Mouse (Mus musculus): ENCODE results near the gene Tmbim1. TPM values are rescaled to one million over a fixed set of nuclear protein-coding genes. Genes with fewer than 3 reads are reported as not detected.
A peak's percentile ranks its signal among the peaks of the same experiment; 100 is the strongest.
"Not testable (repeated sequence)": the region's sequence is repeated elsewhere in the genome, so short reads cannot be mapped to it uniquely, and the experiment has no call there.

Gene Tmbim1
- polyA plus RNA-seq, 1 experiment from 2014 or later: 105 TPM

DNA sequence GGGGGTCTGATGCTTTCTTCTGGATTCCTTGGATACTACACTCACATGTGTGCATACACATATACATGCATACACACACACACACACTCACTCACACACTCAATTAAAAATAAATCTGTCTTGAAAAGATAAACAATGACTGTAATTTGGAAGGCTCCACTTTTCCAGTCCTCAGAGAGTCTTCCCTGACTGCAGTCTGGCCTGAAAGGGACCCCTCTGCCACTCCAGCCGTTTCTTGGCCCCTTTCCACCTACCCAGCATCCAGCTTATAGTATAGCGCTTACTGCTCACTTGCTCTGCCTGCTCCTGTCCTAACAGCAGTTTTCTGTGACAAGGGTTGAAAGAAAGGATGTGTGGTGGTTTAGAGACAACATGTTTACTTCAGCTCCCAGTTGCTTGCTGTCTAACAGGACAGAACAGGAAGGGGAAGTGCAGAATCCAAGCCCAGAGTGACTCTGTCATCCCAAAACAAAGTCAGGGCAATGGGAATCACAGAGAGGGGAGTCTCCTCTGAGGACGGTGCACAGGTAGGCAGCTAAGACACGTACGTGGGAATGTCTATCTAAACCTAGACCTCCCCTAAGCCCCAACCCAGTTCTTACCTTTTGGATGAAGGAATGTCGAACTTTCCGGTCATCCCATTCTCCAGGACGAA lies 12.0 kb downstream of the Tmbim1 start:
- Histone ChIP-seq H3K36me3 (ENCODE audit: control insufficient read depth, insufficient read depth, low read length) (peaks cover 14% of the 10 kb centered on the region), H3K4me3 (replicated peaks; ENCODE audit: low read length) (no peak overlapping the region), H3K9me3 (replicated peaks; ENCODE audit: control insufficient read depth, low read length) (no peaks in the 10 kb centered on the region), H3K27me3 (ENCODE audit: control insufficient read depth, insufficient read depth, low read length) (no peaks in the 10 kb centered on the region), H3K9ac (ENCODE audit: low read length) (no peak overlapping the region), H3K4me2 (ENCODE audit: low read depth, low read length) (no peak overlapping the region), H3K27ac (ENCODE audit: low read length) (peak overlapping the region; percentile 46), H3K4me1 (ENCODE audit: control insufficient read depth, insufficient read depth, low read length) (peaks cover 66% of the 10 kb centered on the region)
- no peak for ATAC-seq (ENCODE audit: insufficient read depth, low FRiP score)
- 77% methylated on average over 8 of the region's 8 CpGs for WGBS

- H3K4me3 ChIP-seq (replicated peaks; ENCODE audit: low read length): no peak overlapping the region
- no peak overlapping the region for H3K27ac ChIP-seq (ENCODE audit: low read length)
- peaks cover 59% of the 10 kb centered on the region for H3K4me1 ChIP-seq (ENCODE audit: control insufficient read depth, insufficient read depth, low read length)
- H3K36me3 ChIP-seq (ENCODE audit: control insufficient read depth, insufficient read depth, low read length): peaks cover 14% of the 10 kb centered on the region
- no peak overlapping the region for H3K9ac ChIP-seq (ENCODE audit: low read length)
- ATAC-seq (ENCODE audit: insufficient read depth, low FRiP score): no peak
- 88% methylated on average over 11 of the region's 11 CpGs for WGBS
- no peaks in the 10 kb centered on the region for H3K27me3 ChIP-seq (ENCODE audit: control insufficient read depth, insufficient read depth, low read length)
- no peak overlapping the region for H3K4me2 ChIP-seq (ENCODE audit: low read depth, low read length)
- H3K9me3 ChIP-seq (replicated peaks; ENCODE audit: control insufficient read depth, low read length): no peaks in the 10 kb centered on the region
Observed at GRCm38 (mm10) chr1:74292331-74293020, 12.9 kb downstream of the Tmbim1 start.

GRCm38 (mm10) chr1:74290141-74290540 lies 15.3 kb downstream of the Tmbim1 start:
- H3K36me3 ChIP-seq (ENCODE audit: control insufficient read depth, insufficient read depth, low read length): peaks cover 14% of the 10 kb centered on the region
- 71% methylated on average over 5 of the region's 5 CpGs for WGBS

GRCm38 (mm10) chr1:74289740-74290139 lies 15.7 kb downstream of the Tmbim1 start:
- 74% methylated on average over 2 of the region's 2 CpGs for WGBS
- Histone ChIP-seq H3K27ac (ENCODE audit: low read length) (peak overlapping the region; percentile 48; the same call in 1 of the 2 replicates), H3K9me3 (replicated peaks; ENCODE audit: control insufficient read depth, low read length) (no peaks in the 10 kb centered on the region), H3K4me1 (ENCODE audit: control insufficient read depth, insufficient read depth, low read length) (peaks cover 47% of the 10 kb centered on the region), H3K9ac (ENCODE audit: low read length) (no peak overlapping the region), H3K36me3 (ENCODE audit: control insufficient read depth, insufficient read depth, low read length) (peaks cover 14% of the 10 kb centered on the region), H3K27me3 (ENCODE audit: control insufficient read depth, insufficient read depth, low read length) (no peaks in the 10 kb centered on the region), H3K4me3 (replicated peaks; ENCODE audit: low read length) (no peak overlapping the region), H3K4me2 (ENCODE audit: low read depth, low read length) (no peak overlapping the region)
- no peak for ATAC-seq (ENCODE audit: insufficient read depth, low FRiP score)

More at GRCm38 (mm10) chr1:74290141-74290540, 15.3 kb downstream of the Tmbim1 start:
- Histone ChIP-seq H3K4me2 (ENCODE audit: low read depth, low read length) (no peak overlapping the region), H3K4me1 (ENCODE audit: control insufficient read depth, insufficient read depth, low read length) (peaks cover 51% of the 10 kb centered on the region), H3K27ac (ENCODE audit: low read length) (0 out of 2 replicates have a peak overlapping the region, but pooled peaks have one; percentile 38), H3K9me3 (replicated peaks; ENCODE audit: control insufficient read depth, low read length) (no peaks in the 10 kb centered on the region), H3K27me3 (ENCODE audit: control insufficient read depth, insufficient read depth, low read length) (no peaks in the 10 kb centered on the region), H3K4me3 (replicated peaks; ENCODE audit: low read length) (no peak overlapping the region), H3K9ac (ENCODE audit: low read length) (no peak overlapping the region)
- ATAC-seq (ENCODE audit: insufficient read depth, low FRiP score): peak; percentile 22; the same call in 1 of the 2 replicates

GRCm38 (mm10) chr1:74289248-74289647 lies 16.2 kb downstream of the Tmbim1 start:
- Histone ChIP-seq H3K4me1 (ENCODE audit: control insufficient read depth, insufficient read depth, low read length) (peaks cover 43% of the 10 kb centered on the region), H3K9ac (ENCODE audit: low read length) (no peak overlapping the region), H3K4me2 (ENCODE audit: low read depth, low read length) (no peak overlapping the region), H3K27ac (ENCODE audit: low read length) (peak overlapping the region; percentile 48; the same call in 1 of the 2 replicates), H3K9me3 (replicated peaks; ENCODE audit: control insufficient read depth, low read length) (no peaks in the 10 kb centered on the region), H3K4me3 (replicated peaks; ENCODE audit: low read length) (no peak overlapping the region), H3K36me3 (ENCODE audit: control insufficient read depth, insufficient read depth, low read length) (peaks cover 14% of the 10 kb centered on the region), H3K27me3 (ENCODE audit: control insufficient read depth, insufficient read depth, low read length) (no peaks in the 10 kb centered on the region)
- 80% methylated on average over 9 of the region's 9 CpGs for WGBS
- no peak for ATAC-seq (ENCODE audit: insufficient read depth, low FRiP score)

GRCm38 (mm10) chr1:74288327-74288726 lies 17.1 kb downstream of the Tmbim1 start:
- Histone ChIP-seq H3K4me2 (ENCODE audit: low read depth, low read length) (no peak overlapping the region), H3K9me3 (replicated peaks; ENCODE audit: control insufficient read depth, low read length) (no peaks in the 10 kb centered on the region), H3K4me3 (replicated peaks; ENCODE audit: low read length) (no peak overlapping the region), H3K27me3 (ENCODE audit: control insufficient read depth, insufficient read depth, low read length) (no peaks in the 10 kb centered on the region), H3K4me1 (ENCODE audit: control insufficient read depth, insufficient read depth, low read length) (peaks cover 40% of the 10 kb centered on the region), H3K36me3 (ENCODE audit: control insufficient read depth, insufficient read depth, low read length) (peaks cover 14% of the 10 kb centered on the region), H3K9ac (ENCODE audit: low read length) (no peak overlapping the region), H3K27ac (ENCODE audit: low read length) (peak overlapping the region; percentile 17; the same call in 1 of the 2 replicates)
- WGBS: 77% methylated on average over 4 of the region's 4 CpGs
- ATAC-seq (ENCODE audit: insufficient read depth, low FRiP score): no peak

DNA sequence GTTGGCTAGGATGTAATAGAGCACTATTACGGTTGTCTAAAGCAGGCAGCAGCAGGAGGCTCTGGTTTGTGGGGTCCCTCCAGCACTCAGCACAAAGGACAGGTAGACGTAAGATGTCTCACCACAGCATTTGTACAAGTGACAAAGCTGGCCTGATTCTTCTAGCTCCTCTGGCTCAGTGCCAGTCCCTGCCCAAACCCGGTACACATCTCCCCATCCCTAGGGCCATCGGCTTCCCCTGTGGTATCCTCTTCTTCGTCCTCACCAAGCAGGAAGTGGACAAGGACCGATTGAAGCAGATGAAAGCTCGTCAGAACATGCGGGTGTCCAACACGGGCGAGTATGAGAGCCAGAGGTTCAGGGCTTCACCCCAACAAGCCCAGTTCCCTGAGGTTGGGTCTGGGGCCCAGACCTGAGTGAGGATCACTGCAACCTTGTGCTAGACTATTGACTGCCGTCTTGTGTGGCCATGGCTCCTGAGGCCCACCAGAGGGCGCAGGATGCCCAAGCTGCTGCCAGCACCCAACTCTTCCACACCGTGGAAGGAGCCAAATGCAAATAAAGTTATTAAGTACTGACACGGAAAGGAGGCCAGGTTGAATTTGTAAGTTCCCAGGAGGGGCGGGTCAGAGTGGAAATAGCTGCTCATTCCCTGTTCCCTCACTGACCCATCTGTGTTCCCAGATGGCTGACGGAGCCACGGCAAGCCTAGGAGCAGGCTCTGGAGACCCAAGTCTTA lies 18.4 kb downstream of the Tmbim1 start:
- peaks cover 10% of the 10 kb centered on the region for H3K36me3 ChIP-seq (ENCODE audit: control insufficient read depth, insufficient read depth, low read length)
- not testable (repeated sequence) for H3K4me2 ChIP-seq (ENCODE audit: low read depth, low read length); ATAC-seq (ENCODE audit: insufficient read depth, low FRiP score); H3K27ac ChIP-seq (ENCODE audit: low read length); H3K9me3 ChIP-seq (replicated peaks; ENCODE audit: control insufficient read depth, low read length); H3K27me3 ChIP-seq (ENCODE audit: control insufficient read depth, insufficient read depth, low read length); H3K4me3 ChIP-seq (replicated peaks; ENCODE audit: low read length)
- WGBS: 55% methylated on average over 15 of the region's 17 CpGs
- H3K9ac ChIP-seq (ENCODE audit: low read length): peak overlapping the region; percentile 23; the same call in 1 of the 2 replicates
- H3K4me1 ChIP-seq (ENCODE audit: control insufficient read depth, insufficient read depth, low read length): peaks cover 48% of the 10 kb centered on the region

GRCm38 (mm10) chr1:74285212-74286010 lies 20.0 kb downstream of the Tmbim1 start:
- H3K27ac ChIP-seq (ENCODE audit: low read length): peak overlapping the region; percentile 34
- H3K27me3 ChIP-seq (ENCODE audit: control insufficient read depth, insufficient read depth, low read length): no peaks in the 10 kb centered on the region
- peak overlapping the region; percentile 77 for H3K9ac ChIP-seq (ENCODE audit: low read length)
- H3K4me1 ChIP-seq (ENCODE audit: control insufficient read depth, insufficient read depth, low read length): peaks cover 47% of the 10 kb centered on the region
- H3K4me2 ChIP-seq (ENCODE audit: low read depth, low read length): peak overlapping the region; percentile 77
- peak overlapping the region; percentile 76 for H3K4me3 ChIP-seq (replicated peaks; ENCODE audit: low read length)
- H3K9me3 ChIP-seq (replicated peaks; ENCODE audit: control insufficient read depth, low read length): no peaks in the 10 kb centered on the region
- H3K36me3 ChIP-seq (ENCODE audit: control insufficient read depth, insufficient read depth, low read length): peaks cover 16% of the 10 kb centered on the region
- 2% methylated on average over 23 of the region's 23 CpGs for WGBS
- no peak for ATAC-seq (ENCODE audit: insufficient read depth, low FRiP score)
